Comparison of ENCODE assay signal across 12 mouse cellular contexts in the genomic region with DNA sequence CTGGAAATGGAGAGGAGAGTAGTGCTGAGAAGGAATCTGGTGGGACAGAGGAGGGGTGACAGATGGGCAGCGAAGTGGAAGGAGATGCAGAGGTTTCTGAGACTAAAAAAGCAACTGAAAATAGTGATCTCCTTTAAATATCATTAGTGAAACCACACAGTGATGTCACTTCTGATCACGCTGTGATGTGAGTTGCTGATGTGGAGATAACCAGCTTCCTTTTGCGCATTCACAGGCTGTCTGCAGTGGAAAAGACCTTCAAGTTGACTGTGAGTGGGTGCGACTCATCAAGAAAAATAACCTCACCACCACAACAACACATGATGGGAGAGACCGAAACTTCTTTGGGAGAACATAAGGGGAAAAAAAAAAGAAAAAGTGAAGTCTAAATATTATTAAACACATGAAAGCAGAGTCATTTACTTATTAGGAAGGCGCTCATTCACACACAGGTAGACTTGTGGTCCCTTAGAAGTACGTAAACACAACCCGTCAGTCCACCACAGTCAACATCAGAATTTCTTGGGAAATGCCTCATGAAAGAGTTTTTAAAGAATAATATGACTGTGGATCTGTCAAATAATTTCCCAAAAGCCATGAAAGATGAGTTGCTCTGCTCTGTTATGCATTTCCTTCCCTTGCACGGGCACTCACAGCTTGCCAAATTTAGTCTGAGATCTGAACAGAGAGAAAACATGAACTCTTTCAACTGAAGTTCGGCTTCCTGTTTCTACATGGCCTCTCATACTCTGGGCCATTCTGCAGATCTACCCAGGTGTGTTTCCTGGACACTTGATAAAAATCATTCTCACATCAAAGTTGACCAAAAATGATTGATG.
DNase-seq lines count a peak whose midpoint lies in the region; ATAC-seq lines count a peak whose summit lies in the region.
"Had no signal": no experiment of that assay in that cellular context is flagged by ENCODE, and none has a peak within 500 bp of the region (broad histone marks: within the 10 kb centered on the region; RNA-seq: fewer than 3 reads in every experiment).

No protein-coding gene starts in this region.

- no peaks in the 10 kb centered on the region for H3K9me3 ChIP-seq in heart, embryonic 11.5 days (replicated peaks; ENCODE audit: control insufficient read depth, low read length)
- no peaks in the 10 kb centered on the region for H3K9me3 ChIP-seq in forebrain, embryonic 11.5 days (ENCODE audit: control insufficient read depth, low read length)
- H3K9me3 ChIP-seq in forebrain, embryonic 15.5 days = no peaks in the 10 kb centered on the region
- H3K9me3 ChIP-seq: hindbrain, embryonic 10.5 days had no signal

- no peak overlapping the region for H3K9ac ChIP-seq in heart, embryonic 11.5 days (ENCODE audit: low read depth, low read length)
- no peak overlapping the region for H3K9ac ChIP-seq in forebrain, embryonic 11.5 days (ENCODE audit: low read length)
- H3K9ac ChIP-seq in forebrain, embryonic 15.5 days (replicated peaks) = no peak overlapping the region

- no peak overlapping the region for H3K4me2 ChIP-seq in heart, embryonic 11.5 days
- no peak overlapping the region for H3K4me2 ChIP-seq in forebrain, embryonic 11.5 days (ENCODE audit: low read depth, low read length, severe bottlenecking)
- H3K4me2 ChIP-seq in forebrain, embryonic 15.5 days (replicated peaks) = no peak overlapping the region

- H3K27me3 ChIP-seq in heart, embryonic 11.5 days (ENCODE audit: control insufficient read depth, insufficient read depth, low read length) = no peaks in the 10 kb centered on the region
- no peaks in the 10 kb centered on the region for H3K27me3 ChIP-seq in forebrain, embryonic 11.5 days (ENCODE audit: control insufficient read depth, insufficient read depth, low read length)
- no peaks in the 10 kb centered on the region for H3K27me3 ChIP-seq in forebrain, embryonic 15.5 days

- no peaks in the 10 kb centered on the region for H3K36me3 ChIP-seq in heart, embryonic 11.5 days (ENCODE audit: control insufficient read depth, insufficient read depth, low read length)
- H3K36me3 ChIP-seq in forebrain, embryonic 11.5 days (ENCODE audit: control insufficient read depth, insufficient read depth, low read length) = no peaks in the 10 kb centered on the region
- no peaks in the 10 kb centered on the region for H3K36me3 ChIP-seq in forebrain, embryonic 15.5 days
- H3K36me3 ChIP-seq: hindbrain, embryonic 10.5 days had no signal

- H3K4me1 ChIP-seq in heart, embryonic 11.5 days (ENCODE audit: control insufficient read depth, insufficient read depth, low read length) = no peaks in the 10 kb centered on the region
- H3K4me1 ChIP-seq in forebrain, embryonic 11.5 days (replicated peaks; ENCODE audit: control insufficient read depth, insufficient read depth, low read length) = no peaks in the 10 kb centered on the region
- no peaks in the 10 kb centered on the region for H3K4me1 ChIP-seq in forebrain, embryonic 15.5 days
- H3K4me1 ChIP-seq: hindbrain, embryonic 10.5 days had no signal

- no peak overlapping the region for H3K4me3 ChIP-seq in heart, embryonic 11.5 days (ENCODE audit: low read depth, low read length)
- H3K4me3 ChIP-seq in forebrain, embryonic 11.5 days (ENCODE audit: low read depth, low read length) = no peak overlapping the region
- H3K4me3 ChIP-seq in forebrain, embryonic 15.5 days = no peak overlapping the region
- H3K4me3 ChIP-seq: hindbrain, embryonic 10.5 days had no signal

- DNase-seq in heart, adult 11 months = peak; percentile 84
- peak; percentile 71 for DNase-seq in thymus, postnatal 14 days
- DNase-seq in forebrain, embryonic 11.5 days (ENCODE audit: low spot score) = no peak
- DNase-seq in c-Kit-positive CD71-positive TER-119-positive erythroid progenitor cells, embryonic 14.5 days (ENCODE audit: low spot score) = no peak
- DNase-seq: adrenal gland, adult 2 months; cerebellum, postnatal 36 days; kidney, adult 18-20 months had no signal

- 82% methylated on average over 10 of the region's 10 CpGs for WGBS in heart, embryonic 11.5 days (ENCODE audit: insufficient replicate concordance)
- 93% methylated on average over 10 of the region's 10 CpGs for WGBS in forebrain, embryonic 11.5 days
- WGBS in forebrain, embryonic 15.5 days = 92% methylated on average over 10 of the region's 10 CpGs

- ATAC-seq in heart, embryonic 11.5 days (replicated peaks; ENCODE audit: insufficient number of reproducible peaks, low FRiP score, low TSS enrichment) = no peak
- peak; percentile 57 for ATAC-seq in common myeloid progenitor, adult 5-6 weeks (replicated peaks; ENCODE audit: low read depth, poor library complexity, severe bottlenecking)
- peak; percentile 90 for ATAC-seq in neutrophil, adult 5-6 weeks (ENCODE audit: extremely low read depth, insufficient number of reproducible peaks, low FRiP score, poor library complexity, severe bottlenecking)
- ATAC-seq in forebrain, embryonic 11.5 days (replicated peaks; ENCODE audit: low FRiP score) = no peak
- ATAC-seq in forebrain, embryonic 15.5 days (replicated peaks) = no peak

- H3K27ac ChIP-seq in heart, embryonic 11.5 days (ENCODE audit: low read depth, low read length) = no peak overlapping the region
- H3K27ac ChIP-seq in forebrain, embryonic 11.5 days (ENCODE audit: low read depth, low read length) = no peak overlapping the region
- no peak overlapping the region for H3K27ac ChIP-seq in forebrain, embryonic 15.5 days (replicated peaks)
- H3K27ac ChIP-seq: hindbrain, embryonic 10.5 days had no signal

Comparison
In these comparisons a context has a peak if more than half of its experiments do, and no peak if none do; other contexts are left out.
1. DNase-seq: peak in heart, adult 11 months (single experiment) and thymus, postnatal 14 days (single experiment); none in forebrain, embryonic 11.5 days (single experiment) and c-Kit-positive CD71-positive TER-119-positive erythroid progenitor cells, embryonic 14.5 days (single experiment).
2. ATAC-seq: peak in common myeloid progenitor, adult 5-6 weeks (single experiment) and neutrophil, adult 5-6 weeks (single experiment); none in heart, embryonic 11.5 days (single experiment), forebrain, embryonic 11.5 days (single experiment) and forebrain, embryonic 15.5 days (single experiment).